Mouse (Mus musculus): Measurements from ENCODE around the gene 1700029J07Rik. TPM values are rescaled to one million over a fixed set of nuclear protein-coding genes. Genes with fewer than 3 reads are reported as not detected.

The 1700029J07Rik gene
- polyA plus RNA-seq, 1 experiment from 2014 or later: 0.40 TPM

- Histone ChIP-seq H3K9me3 (replicated peaks; ENCODE audit: control insufficient read depth, low read length) (no peaks in the 10 kb centered on the region), H3K4me3 (ENCODE audit: low read depth, low read length) (no peak overlapping the region), H3K27me3 (ENCODE audit: control insufficient read depth, insufficient read depth, low read depth, low read length) (no peaks in the 10 kb centered on the region), H3K4me1 (ENCODE audit: control insufficient read depth, low read depth, low read length) (no peaks in the 10 kb centered on the region), H3K27ac (ENCODE audit: low read length) (no peak overlapping the region), H3K4me2 (ENCODE audit: low read depth, low read length) (no peak overlapping the region), H3K9ac (ENCODE audit: low read depth, low read length) (no peak overlapping the region), H3K36me3 (ENCODE audit: control insufficient read depth, insufficient read depth) (no peaks in the 10 kb centered on the region)
- 70% methylated on average over 15 of the region's 15 CpGs for WGBS (ENCODE audit: insufficient replicate concordance)
- no peak for ATAC-seq (ENCODE audit: low read depth)
Measured at GRCm38 (mm10) chr8:45918891-45919290, 56.2 kb downstream of the 1700029J07Rik start.

DNA sequence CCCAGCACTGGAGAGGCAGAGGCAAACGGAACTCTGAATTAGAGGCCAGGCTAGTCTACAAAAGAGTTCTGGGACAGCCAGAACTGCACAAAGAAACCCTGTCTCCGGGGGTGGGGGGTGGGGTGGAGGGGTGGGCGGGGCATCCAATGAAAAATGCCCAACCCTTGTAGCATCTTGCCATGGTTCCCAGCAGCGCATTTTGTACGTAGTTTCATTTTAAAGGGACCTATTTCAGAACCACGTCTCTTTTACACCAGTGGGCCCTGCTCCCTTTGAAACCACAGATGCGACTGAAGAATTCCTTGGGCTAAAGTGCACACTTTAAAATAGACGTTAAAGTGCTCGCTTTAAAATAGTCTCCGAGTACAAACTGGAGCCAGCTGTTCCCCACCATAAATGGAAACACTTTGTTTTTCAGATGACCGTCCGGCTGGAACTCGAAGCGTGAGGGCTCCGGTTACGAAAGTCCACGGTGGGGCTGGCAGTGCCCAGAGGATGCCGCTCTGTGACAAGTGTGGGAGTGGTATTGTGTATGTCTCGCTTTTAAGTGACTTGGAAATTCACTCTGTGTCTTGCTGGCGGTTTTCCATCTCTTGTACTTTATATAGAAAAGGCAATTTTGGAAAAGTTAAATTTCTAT, 57.9 kb downstream of the 1700029J07Rik start:
- ATAC-seq (ENCODE audit: low read depth): no peak

GRCm38 (mm10) chr8:45916496-45916895, 58.6 kb downstream of the 1700029J07Rik start:
- ATAC-seq (ENCODE audit: low read depth): no peak
- Histone ChIP-seq H3K27me3 (ENCODE audit: control insufficient read depth, insufficient read depth, low read depth, low read length) (no peaks in the 10 kb centered on the region), H3K4me2 (ENCODE audit: low read depth, low read length) (no peak overlapping the region), H3K9me3 (replicated peaks; ENCODE audit: control insufficient read depth, low read length) (no peaks in the 10 kb centered on the region), H3K36me3 (ENCODE audit: control insufficient read depth, insufficient read depth) (no peaks in the 10 kb centered on the region), H3K4me3 (ENCODE audit: low read depth, low read length) (no peak overlapping the region), H3K4me1 (ENCODE audit: control insufficient read depth, low read depth, low read length) (no peaks in the 10 kb centered on the region), H3K27ac (ENCODE audit: low read length) (no peak overlapping the region), H3K9ac (ENCODE audit: low read depth, low read length) (no peak overlapping the region)
- 48% methylated on average over 3 of the region's 3 CpGs for WGBS (ENCODE audit: insufficient replicate concordance)

More for the DNA sequence above, 57.9 kb downstream of the 1700029J07Rik start:
- Histone ChIP-seq H3K9me3 (replicated peaks; ENCODE audit: control insufficient read depth, low read length) (no peaks in the 10 kb centered on the region), H3K4me3 (ENCODE audit: low read depth, low read length) (no peak overlapping the region), H3K27me3 (ENCODE audit: control insufficient read depth, insufficient read depth, low read depth, low read length) (no peaks in the 10 kb centered on the region), H3K36me3 (ENCODE audit: control insufficient read depth, insufficient read depth) (no peaks in the 10 kb centered on the region), H3K9ac (ENCODE audit: low read depth, low read length) (no peak overlapping the region), H3K4me1 (ENCODE audit: control insufficient read depth, low read depth, low read length) (no peaks in the 10 kb centered on the region), H3K4me2 (ENCODE audit: low read depth, low read length) (no peak overlapping the region), H3K27ac (ENCODE audit: low read length) (no peak overlapping the region)
- 83% methylated on average over 20 of the region's 20 CpGs for WGBS (ENCODE audit: insufficient replicate concordance)

DNA sequence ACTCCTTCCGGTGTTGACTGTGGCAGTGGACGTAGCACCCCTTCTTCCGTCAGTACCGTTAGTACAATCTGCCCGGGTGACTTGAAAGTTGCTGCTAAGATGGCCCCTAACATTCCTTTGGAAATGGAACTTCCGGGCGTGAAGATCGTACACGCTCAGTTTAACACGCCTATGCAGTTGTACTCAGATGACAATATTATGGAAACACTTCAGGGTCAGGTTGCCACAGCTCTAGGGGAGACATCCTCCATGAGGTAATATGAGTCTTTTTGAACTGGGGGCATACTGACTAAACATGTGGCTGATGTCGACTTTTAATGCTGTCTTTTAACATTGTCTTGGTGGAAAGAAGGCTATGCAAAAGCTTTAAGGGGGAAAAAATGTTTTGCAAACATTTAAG, 61.3 kb downstream of the 1700029J07Rik start:
- Histone ChIP-seq H3K27me3 (ENCODE audit: control insufficient read depth, insufficient read depth, low read depth, low read length) (no peaks in the 10 kb centered on the region), H3K4me1 (ENCODE audit: control insufficient read depth, low read depth, low read length) (no peaks in the 10 kb centered on the region), H3K9me3 (replicated peaks; ENCODE audit: control insufficient read depth, low read length) (no peaks in the 10 kb centered on the region), H3K4me2 (ENCODE audit: low read depth, low read length) (no peak overlapping the region), H3K4me3 (ENCODE audit: low read depth, low read length) (no peak overlapping the region), H3K9ac (ENCODE audit: low read depth, low read length) (no peak overlapping the region), H3K27ac (ENCODE audit: low read length) (no peak overlapping the region), H3K36me3 (ENCODE audit: control insufficient read depth, insufficient read depth) (no peaks in the 10 kb centered on the region)
- no peak for ATAC-seq (ENCODE audit: low read depth)
- WGBS (ENCODE audit: insufficient replicate concordance): 79% methylated on average over 11 of the region's 11 CpGs

DNA sequence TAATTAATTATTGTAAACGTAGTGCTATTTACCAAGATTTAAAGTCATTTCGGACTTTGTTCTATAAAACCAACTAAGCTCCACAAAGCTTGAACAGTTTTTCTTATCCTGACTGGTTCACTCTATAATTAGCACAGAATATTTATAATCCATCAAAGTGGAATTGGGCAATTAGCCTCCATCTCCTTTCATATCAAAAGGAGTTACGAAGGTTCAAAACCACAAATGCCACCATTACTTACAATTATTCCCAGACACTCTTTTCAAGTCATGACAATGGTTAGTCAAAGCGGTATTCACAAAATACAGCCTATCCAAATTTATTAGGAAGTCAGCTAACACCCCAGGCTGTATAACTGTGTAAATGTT, 68.8 kb downstream of the 1700029J07Rik start:
- H3K4me1 ChIP-seq (ENCODE audit: control insufficient read depth, low read depth, low read length): no peaks in the 10 kb centered on the region
- H3K27ac ChIP-seq (ENCODE audit: low read length): no peak overlapping the region
- ATAC-seq (ENCODE audit: low read depth): no peak
- no peaks in the 10 kb centered on the region for H3K27me3 ChIP-seq (ENCODE audit: control insufficient read depth, insufficient read depth, low read depth, low read length)
- no peaks in the 10 kb centered on the region for H3K36me3 ChIP-seq (ENCODE audit: control insufficient read depth, insufficient read depth)
- WGBS (ENCODE audit: insufficient replicate concordance): 72% methylated on average over 4 of the region's 4 CpGs
- H3K9ac ChIP-seq (ENCODE audit: low read depth, low read length): no peak overlapping the region
- H3K9me3 ChIP-seq (replicated peaks; ENCODE audit: control insufficient read depth, low read length): no peaks in the 10 kb centered on the region
- H3K4me2 ChIP-seq (ENCODE audit: low read depth, low read length): no peak overlapping the region
- H3K4me3 ChIP-seq (ENCODE audit: low read depth, low read length): no peak overlapping the region

- H3K9ac ChIP-seq (ENCODE audit: low read depth, low read length): no peak overlapping the region
- no peaks in the 10 kb centered on the region for H3K27me3 ChIP-seq (ENCODE audit: control insufficient read depth, insufficient read depth, low read depth, low read length)
- no peak overlapping the region for H3K4me2 ChIP-seq (ENCODE audit: low read depth, low read length)
- no peaks in the 10 kb centered on the region for H3K4me1 ChIP-seq (ENCODE audit: control insufficient read depth, low read depth, low read length)
- WGBS (ENCODE audit: insufficient replicate concordance): 66% methylated on average over 7 of the region's 7 CpGs
- H3K4me3 ChIP-seq (ENCODE audit: low read depth, low read length): no peak overlapping the region
- H3K36me3 ChIP-seq (ENCODE audit: control insufficient read depth, insufficient read depth): no peaks in the 10 kb centered on the region
- H3K9me3 ChIP-seq (replicated peaks; ENCODE audit: control insufficient read depth, low read length): no peaks in the 10 kb centered on the region
- no peak overlapping the region for H3K27ac ChIP-seq (ENCODE audit: low read length)
- no peak for ATAC-seq (ENCODE audit: low read depth)
Measured at GRCm38 (mm10) chr8:45905591-45906250, 69.3 kb downstream of the 1700029J07Rik start.

DNA sequence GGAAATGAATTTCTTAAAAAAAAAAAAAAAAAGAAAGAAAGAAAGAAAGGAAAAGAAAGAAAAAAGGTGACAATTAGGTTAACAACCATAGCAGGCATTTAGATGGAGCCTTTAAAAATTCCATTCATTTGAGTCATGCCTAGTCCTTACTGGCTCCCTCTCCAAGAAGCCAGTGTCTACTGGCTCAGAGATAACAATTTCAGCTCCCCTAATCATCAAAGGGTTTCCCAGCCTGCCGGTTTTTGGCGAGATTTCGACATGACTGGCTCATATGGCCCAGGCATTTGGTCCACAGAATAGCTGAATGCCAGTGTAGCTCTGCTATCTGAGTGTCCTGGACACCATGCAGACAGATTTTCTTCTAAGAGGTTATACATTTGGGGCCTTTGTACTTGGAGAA, 71.4 kb downstream of the 1700029J07Rik start:
- no peak overlapping the region for H3K4me3 ChIP-seq (ENCODE audit: low read depth, low read length)
- WGBS (ENCODE audit: insufficient replicate concordance): 18% methylated on average over 3 of the region's 3 CpGs
- no peak for ATAC-seq (ENCODE audit: low read depth)

More for the DNA sequence above, 71.4 kb downstream of the 1700029J07Rik start:
- Histone ChIP-seq H3K4me1 (ENCODE audit: control insufficient read depth, low read depth, low read length) (no peaks in the 10 kb centered on the region), H3K27ac (ENCODE audit: low read length) (no peak overlapping the region), H3K36me3 (ENCODE audit: control insufficient read depth, insufficient read depth) (no peaks in the 10 kb centered on the region), H3K4me2 (ENCODE audit: low read depth, low read length) (no peak overlapping the region), H3K9ac (ENCODE audit: low read depth, low read length) (no peak overlapping the region), H3K27me3 (ENCODE audit: control insufficient read depth, insufficient read depth, low read depth, low read length) (no peaks in the 10 kb centered on the region), H3K9me3 (replicated peaks; ENCODE audit: control insufficient read depth, low read length) (no peaks in the 10 kb centered on the region)

Other genes with a start within 250 kb of the 1700029J07Rik start
- gene Pdlim3, start 89.8 kb downstream of the 1700029J07Rik start, polyA plus RNA-seq (2015; fragmentation: Nextera tagmentation; extraction: Ambion mirVana): 2.9 and 5.1 TPM in 2 replicates
- gene Ccdc110, start 40.6 kb downstream of the 1700029J07Rik start, polyA plus RNA-seq (2015; fragmentation: Nextera tagmentation; extraction: Ambion mirVana): not detected in 2 replicates
- gene Ufsp2, start 276 bp upstream of the 1700029J07Rik start, polyA plus RNA-seq (2015; fragmentation: Nextera tagmentation; extraction: Ambion mirVana): 32.9 and 33.7 TPM in 2 replicates
- gene Lrp2bp, start 24.1 kb upstream of the 1700029J07Rik start, polyA plus RNA-seq (2015; fragmentation: Nextera tagmentation; extraction: Ambion mirVana): 0.05 TPM in 1 of 2 replicates, not detected in the other
- 6.1 and 7.8 TPM in 2 replicates for gene Ankrd37, start 30.5 kb upstream of the 1700029J07Rik start, polyA plus RNA-seq (2015; fragmentation: Nextera tagmentation; extraction: Ambion mirVana)
- 6.2 and 6.9 TPM in 2 replicates for gene Cfap97, start 176.5 kb upstream of the 1700029J07Rik start, polyA plus RNA-seq (2015; fragmentation: Nextera tagmentation; extraction: Ambion mirVana)
- gene Snx25, start 176.9 kb upstream of the 1700029J07Rik start, polyA plus RNA-seq (2015; fragmentation: Nextera tagmentation; extraction: Ambion mirVana): 2.5 and 3.0 TPM in 2 replicates
- gene Slc25a4, start 236.0 kb upstream of the 1700029J07Rik start, polyA plus RNA-seq (2015; fragmentation: Nextera tagmentation; extraction: Ambion mirVana): 87.9 and 92.4 TPM in 2 replicates